Mouse (Mus musculus): ENCODE data around the gene Fry.

GRCm38 (mm10) chr5:150468431-150468830, 350.0 kb downstream of the Fry start:
- no peak for TF ChIP-seq POLR2A (IDR thresholded peaks at IDR 0.05; ENCODE audit: low read depth, low read length)
- no peak for TF ChIP-seq CTCF (IDR thresholded peaks at IDR 0.05; ENCODE audit: borderline replicate concordance, insufficient read depth, low read length)

All from embryonic fibroblast, embryonic 13.5 days (primary cell).